Mouse (Mus musculus): ENCODE results near the gene B3galt2. TPM values are rescaled to one million over a fixed set of nuclear protein-coding genes. Genes with fewer than 3 reads are reported as not detected.

B3galt2 gene
- 0.15 and 0.22 TPM in 2 replicates for polyA plus RNA-seq (2015; fragmentation: Nextera tagmentation; extraction: Ambion mirVana)

DNA sequence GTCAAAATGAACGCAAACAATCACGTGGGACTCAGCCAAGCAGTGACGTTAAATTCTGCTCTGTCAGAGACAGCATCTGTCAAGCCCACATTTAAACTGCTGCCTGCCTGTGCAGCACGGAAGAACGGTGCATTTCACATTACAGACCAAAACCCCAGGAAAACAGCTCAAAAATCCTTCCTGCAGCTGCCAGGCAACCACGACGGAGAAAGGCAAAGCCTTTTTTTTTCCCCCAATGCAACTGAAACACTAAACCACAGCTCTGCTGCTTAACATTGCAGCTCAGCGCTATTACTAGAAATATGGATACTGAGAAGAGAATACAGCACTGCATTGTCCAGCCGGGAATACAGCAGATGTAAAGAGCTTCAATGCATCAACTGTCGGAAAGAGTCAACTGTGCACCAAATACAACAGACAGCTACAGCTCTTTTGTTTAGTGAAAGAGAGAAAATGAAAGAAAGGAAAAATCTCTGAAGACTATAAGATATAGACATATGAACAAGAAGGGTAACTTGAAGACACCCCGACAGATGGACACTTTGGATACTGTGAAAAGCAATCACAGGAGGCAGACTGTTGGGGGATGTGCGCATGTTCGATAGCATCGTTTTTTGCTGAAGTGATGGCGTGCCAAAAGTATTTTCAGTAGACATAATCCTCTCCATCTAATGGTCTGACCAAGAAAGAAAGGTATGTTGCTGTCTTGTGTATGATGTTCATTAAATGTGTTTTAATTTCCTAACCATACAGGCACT lies at the start of gene B3galt2:
TSS of gene B3galt2 (plus strand) at position 15 of the 758 bp plus-strand sequence.
- Histone ChIP-seq H3K4me1 (peaks cover 3% of the 10 kb centered on the region; the same call in 1 of the 2 replicates), H3K4me3 (peak within 1 kb of the TSS; percentile 23), H3K27ac (replicated peaks) (peak within 1 kb of the TSS; percentile 37), H3K36me3 (no peaks in the 10 kb centered on the region; the same call in 1 of the 2 replicates), H3K27me3 (replicated peaks) (no peaks in the 10 kb centered on the region), H3K9ac (0 out of 2 replicates have a peak within 1 kb of the TSS, but pooled peaks have one; percentile 33), H3K9me3 (no peaks in the 10 kb centered on the region), H3K4me2 (peak within 1 kb of the TSS; percentile 42)
- ATAC-seq (ENCODE audit: extremely low read depth, insufficient number of reproducible peaks, low FRiP score, low TSS enrichment), result no peak
- 73% methylated on average over 15 of the region's 15 CpGs for WGBS

DNA sequence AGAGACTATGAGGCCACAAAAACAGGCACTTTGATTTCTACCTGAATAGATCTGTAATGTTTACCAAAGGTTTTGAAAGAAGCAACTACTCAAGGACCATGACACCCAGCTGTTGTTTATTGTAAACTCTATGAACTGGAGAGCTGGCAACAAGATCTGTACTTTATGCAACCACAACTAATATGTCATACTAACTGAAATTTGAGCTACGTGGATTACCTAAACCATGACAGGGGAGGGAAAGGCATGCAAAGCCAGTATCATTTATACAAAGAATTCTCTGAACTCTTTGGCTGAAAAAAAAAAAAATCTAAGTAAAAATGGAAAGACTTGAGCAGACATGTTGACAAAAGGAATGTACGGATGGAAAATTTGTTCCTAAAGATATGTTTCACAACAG lies 43.6 kb upstream of the B3galt2 start:
- H3K36me3 ChIP-seq, result no peaks in the 10 kb centered on the region
- H3K4me3 ChIP-seq, result no peak overlapping the region
- H3K4me1 ChIP-seq, result no peaks in the 10 kb centered on the region
- H3K27ac ChIP-seq (replicated peaks), result no peak overlapping the region
- ATAC-seq (ENCODE audit: extremely low read depth, insufficient number of reproducible peaks, low FRiP score, low TSS enrichment), result no peak
- no peaks in the 10 kb centered on the region for H3K9me3 ChIP-seq
- no peak overlapping the region for H3K9ac ChIP-seq
- 72% methylated on average over 2 of the region's 2 CpGs for WGBS
- H3K27me3 ChIP-seq (replicated peaks), result no peaks in the 10 kb centered on the region
- H3K4me2 ChIP-seq, result no peak overlapping the region

GRCm38 (mm10) chr1:143608911-143609310 lies 31.6 kb upstream of the B3galt2 start:
- no peaks in the 10 kb centered on the region for H3K4me1 ChIP-seq
- no peak overlapping the region for H3K4me2 ChIP-seq
- ATAC-seq (ENCODE audit: extremely low read depth, insufficient number of reproducible peaks, low FRiP score, low TSS enrichment), result no peak
- no peak overlapping the region for H3K27ac ChIP-seq (replicated peaks)
- no peak overlapping the region for H3K9ac ChIP-seq
- WGBS, result 84% methylated on average over 2 of the region's 2 CpGs
- H3K4me3 ChIP-seq, result no peak overlapping the region
- H3K27me3 ChIP-seq (replicated peaks), result no peaks in the 10 kb centered on the region
- H3K36me3 ChIP-seq, result peaks cover 22% of the 10 kb centered on the region
- H3K9me3 ChIP-seq, result no peaks in the 10 kb centered on the region

- Histone ChIP-seq H3K4me2 (no peak overlapping the region), H3K9ac (no peak overlapping the region), H3K36me3 (peaks cover 40% of the 10 kb centered on the region), H3K27ac (replicated peaks) (no peak overlapping the region), H3K4me3 (no peak overlapping the region), H3K4me1 (no peaks in the 10 kb centered on the region), H3K27me3 (replicated peaks) (no peaks in the 10 kb centered on the region), H3K9me3 (no peaks in the 10 kb centered on the region)
- ATAC-seq (ENCODE audit: extremely low read depth, insufficient number of reproducible peaks, low FRiP score, low TSS enrichment), result no peak
- 82% methylated on average over 2 of the region's 2 CpGs for WGBS
Measured at GRCm38 (mm10) chr1:143612901-143613300, 27.6 kb upstream of the B3galt2 start.

GRCm38 (mm10) chr1:143619760-143620159 lies 20.7 kb upstream of the B3galt2 start:
- Histone ChIP-seq H3K9ac (no peak overlapping the region), H3K27me3 (replicated peaks) (no peaks in the 10 kb centered on the region), H3K36me3 (peaks cover 43% of the 10 kb centered on the region), H3K9me3 (no peaks in the 10 kb centered on the region), H3K27ac (replicated peaks) (no peak overlapping the region), H3K4me3 (no peak overlapping the region), H3K4me2 (no peak overlapping the region), H3K4me1 (no peaks in the 10 kb centered on the region)
- WGBS, result 79% methylated on average over 2 of the region's 2 CpGs
- ATAC-seq (ENCODE audit: extremely low read depth, insufficient number of reproducible peaks, low FRiP score, low TSS enrichment), result no peak

DNA sequence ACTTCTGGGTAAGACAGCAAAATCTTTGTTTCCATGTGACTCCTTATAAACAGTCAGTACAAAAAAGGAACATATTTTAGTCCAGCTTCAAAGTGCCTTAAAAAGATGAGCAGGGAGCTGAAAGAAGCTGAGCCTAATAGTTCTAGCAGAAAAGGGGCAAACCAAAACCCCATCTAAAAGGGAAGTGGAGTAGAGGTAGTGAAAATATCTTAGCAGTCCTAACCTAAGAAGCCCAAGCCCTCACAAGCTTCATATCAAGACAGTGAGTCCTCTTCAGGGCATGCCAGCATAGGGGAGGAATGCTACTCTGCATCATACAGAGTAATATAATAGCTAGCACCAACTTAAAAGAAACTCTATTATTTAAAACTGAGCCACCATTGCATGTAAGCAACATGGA lies 18.5 kb upstream of the B3galt2 start:
- no peak overlapping the region for H3K4me2 ChIP-seq
- peaks cover 52% of the 10 kb centered on the region for H3K36me3 ChIP-seq
- no peak for ATAC-seq (ENCODE audit: extremely low read depth, insufficient number of reproducible peaks, low FRiP score, low TSS enrichment)

GRCm38 (mm10) chr1:143622634-143623033 lies 17.8 kb upstream of the B3galt2 start:
- Histone ChIP-seq H3K36me3 (peaks cover 53% of the 10 kb centered on the region), H3K9ac (no peak overlapping the region), H3K4me1 (no peaks in the 10 kb centered on the region), H3K27me3 (replicated peaks) (no peaks in the 10 kb centered on the region), H3K9me3 (no peaks in the 10 kb centered on the region), H3K4me3 (no peak overlapping the region), H3K4me2 (no peak overlapping the region), H3K27ac (replicated peaks) (no peak overlapping the region)
- 87% methylated on average over 1 of the region's 1 CpGs for WGBS
- no peak for ATAC-seq (ENCODE audit: extremely low read depth, insufficient number of reproducible peaks, low FRiP score, low TSS enrichment)

More for the DNA sequence above, 18.5 kb upstream of the B3galt2 start:
- H3K4me1 ChIP-seq, result no peaks in the 10 kb centered on the region
- H3K27me3 ChIP-seq (replicated peaks), result no peaks in the 10 kb centered on the region
- no peak overlapping the region for H3K27ac ChIP-seq (replicated peaks)
- H3K9me3 ChIP-seq, result no peaks in the 10 kb centered on the region
- no peak overlapping the region for H3K4me3 ChIP-seq
- no peak overlapping the region for H3K9ac ChIP-seq

DNA sequence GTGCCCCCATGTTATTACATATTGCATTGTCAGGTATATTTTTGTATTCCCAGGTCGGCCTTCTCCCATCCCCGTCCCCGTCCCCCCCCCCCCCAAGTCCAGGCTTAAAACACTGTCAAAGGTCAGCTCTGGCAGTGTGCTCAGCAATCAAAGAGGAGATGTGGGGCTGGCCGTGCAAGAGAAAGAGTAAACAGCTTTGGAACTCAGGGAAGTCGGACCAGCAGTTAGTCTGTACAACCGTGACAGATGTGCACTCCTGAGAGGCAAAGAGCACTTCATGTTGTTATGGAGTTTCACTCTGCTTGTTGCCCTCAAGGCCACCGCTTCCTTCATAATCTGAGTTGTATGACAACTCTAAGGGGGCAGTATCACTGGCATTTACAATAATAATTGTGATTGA lies 9.1 kb upstream of the B3galt2 start:
- Histone ChIP-seq H3K9ac (no peak overlapping the region), H3K4me1 (no peaks in the 10 kb centered on the region), H3K4me2 (no peak overlapping the region), H3K27ac (replicated peaks) (no peak overlapping the region), H3K36me3 (peaks cover 12% of the 10 kb centered on the region), H3K27me3 (replicated peaks) (no peaks in the 10 kb centered on the region), H3K9me3 (no peaks in the 10 kb centered on the region), H3K4me3 (no peak overlapping the region)
- WGBS, result 85% methylated on average over 7 of the region's 7 CpGs
- no peak for ATAC-seq (ENCODE audit: extremely low read depth, insufficient number of reproducible peaks, low FRiP score, low TSS enrichment)

- no peaks in the 10 kb centered on the region for H3K4me1 ChIP-seq
- H3K27me3 ChIP-seq (replicated peaks), result no peaks in the 10 kb centered on the region
- WGBS, result 74% methylated on average over 1 of the region's 1 CpGs
Measured at GRCm38 (mm10) chr1:143632361-143632760, 8.1 kb upstream of the B3galt2 start.

GRCm38 (mm10) chr1:143632854-143633587 lies 7.4 kb upstream of the B3galt2 start:
- H3K4me2 ChIP-seq, result no peak overlapping the region
- peaks cover 2% of the 10 kb centered on the region; the same call in 1 of the 2 replicates for H3K36me3 ChIP-seq
- no peaks in the 10 kb centered on the region for H3K4me1 ChIP-seq
- H3K9me3 ChIP-seq, result no peaks in the 10 kb centered on the region
- H3K9ac ChIP-seq, result no peak overlapping the region
- no peak overlapping the region for H3K27ac ChIP-seq (replicated peaks)
- no peaks in the 10 kb centered on the region for H3K27me3 ChIP-seq (replicated peaks)
- no peak for ATAC-seq (ENCODE audit: extremely low read depth, insufficient number of reproducible peaks, low FRiP score, low TSS enrichment)
- no peak overlapping the region for H3K4me3 ChIP-seq
- WGBS, result 77% methylated on average over 2 of the region's 2 CpGs

More at GRCm38 (mm10) chr1:143632361-143632760, 8.1 kb upstream of the B3galt2 start:
- Histone ChIP-seq H3K27ac (replicated peaks) (no peak overlapping the region), H3K9ac (no peak overlapping the region), H3K4me3 (no peak overlapping the region), H3K9me3 (no peaks in the 10 kb centered on the region), H3K36me3 (peaks cover 2% of the 10 kb centered on the region; the same call in 1 of the 2 replicates), H3K4me2 (no peak overlapping the region)
- no peak for ATAC-seq (ENCODE audit: extremely low read depth, insufficient number of reproducible peaks, low FRiP score, low TSS enrichment)

- Histone ChIP-seq H3K4me1 (peaks cover 3% of the 10 kb centered on the region; the same call in 1 of the 2 replicates), H3K27me3 (replicated peaks) (no peaks in the 10 kb centered on the region), H3K36me3 (peaks cover 3% of the 10 kb centered on the region; the same call in 1 of the 2 replicates), H3K9me3 (no peaks in the 10 kb centered on the region), H3K4me2 (no peak overlapping the region), H3K27ac (replicated peaks) (no peak overlapping the region), H3K9ac (no peak overlapping the region), H3K4me3 (no peak overlapping the region)
- no peak for ATAC-seq (ENCODE audit: extremely low read depth, insufficient number of reproducible peaks, low FRiP score, low TSS enrichment)
- WGBS, result 98% methylated on average over 2 of the region's 2 CpGs
Measured at GRCm38 (mm10) chr1:143644221-143644620, 3.8 kb downstream of the B3galt2 start.

All from heart, embryonic 13.5 days (tissue).